Mouse (Mus musculus): ENCODE measurements around the gene Synpo2l. TPM values are rescaled to one million over a fixed set of nuclear protein-coding genes. Genes with fewer than 3 reads are reported as not detected.

The Synpo2l gene
- polyA plus RNA-seq, 1 experiment, result 0.07 TPM

DNA sequence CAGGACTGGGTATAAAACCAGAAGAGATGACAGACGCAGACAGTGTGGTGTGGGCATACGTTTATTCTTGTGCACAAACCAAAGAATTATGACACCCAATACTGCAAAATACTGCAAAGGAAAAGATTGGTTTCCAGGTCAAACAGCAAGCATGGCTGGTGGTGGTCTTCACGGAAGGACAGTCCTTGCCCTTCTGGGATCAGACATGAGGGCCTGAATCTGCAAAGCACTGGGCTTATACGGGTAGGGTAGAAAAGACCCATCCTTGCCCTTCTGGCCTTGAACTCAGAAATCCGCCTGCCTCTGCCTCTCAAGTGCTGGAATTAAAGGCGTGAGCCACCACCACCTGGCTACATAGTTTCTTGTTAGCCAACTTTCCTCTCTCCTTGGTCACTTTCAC is 9.3 kb downstream of the Synpo2l start:
- 90% methylated on average over 6 of the region's 6 CpGs for WGBS
- TF ChIP-seq POLR2A (IDR thresholded peaks at IDR 0.05; ENCODE audit: low read depth, low read length) (no peak), CTCF (IDR thresholded peaks at IDR 0.05; ENCODE audit: extremely low read depth, insufficient read depth, insufficient read length, insufficient replicate concordance) (no peak)
- no peak for DNase-seq (ENCODE audit: low read depth in 1 of 2, low spot score in 2 of 2)
- 0 out of 2 replicates have a peak, but pooled peaks cover 2% of the 10 kb centered on the region for H3K27me3 ChIP-seq (ENCODE audit: control insufficient read depth, insufficient read depth, low read length)
- H3K27ac ChIP-seq (ENCODE audit: insufficient read depth, low read length), result no peak overlapping the region
- no peak overlapping the region for H3K4me3 ChIP-seq (ENCODE audit: extremely low read depth, insufficient read depth, insufficient read length)
- H3K36me3 ChIP-seq (ENCODE audit: control insufficient read depth, insufficient read depth, low read length), result no peaks in the 10 kb centered on the region
- no peaks in the 10 kb centered on the region for H3K4me1 ChIP-seq (ENCODE audit: control insufficient read depth, insufficient read depth, insufficient read length)

DNA sequence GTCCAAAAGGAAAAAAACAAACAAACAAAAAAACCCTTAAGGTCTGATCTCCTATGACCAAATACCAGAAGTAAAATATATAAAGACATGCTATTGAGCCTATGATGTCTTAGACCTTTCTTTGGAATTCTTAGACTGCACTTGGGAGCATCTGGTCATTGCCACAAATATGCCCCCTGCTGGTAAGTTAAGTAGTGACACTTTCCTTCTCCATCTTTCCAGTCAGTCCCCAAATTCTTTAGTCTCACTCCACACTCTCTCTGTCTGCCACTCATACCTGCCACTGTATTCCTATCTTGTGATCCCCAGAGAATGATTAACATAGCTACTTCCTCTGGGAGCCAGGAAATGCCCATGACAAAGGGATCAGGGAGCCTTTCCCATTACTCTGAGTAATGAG is 9.8 kb downstream of the Synpo2l start:
- DNase-seq (ENCODE audit: low read depth in 1 of 2, low spot score in 2 of 2), result no peak
- TF ChIP-seq POLR2A (IDR thresholded peaks at IDR 0.05; ENCODE audit: low read depth, low read length) (no peak), CTCF (IDR thresholded peaks at IDR 0.05; ENCODE audit: extremely low read depth, insufficient read depth, insufficient read length, insufficient replicate concordance) (peak; percentile 8; the same call in 1 of the 2 replicates)
- Histone ChIP-seq H3K4me1 (ENCODE audit: control insufficient read depth, insufficient read depth, insufficient read length) (no peaks in the 10 kb centered on the region), H3K36me3 (ENCODE audit: control insufficient read depth, insufficient read depth, low read length) (no peaks in the 10 kb centered on the region), H3K4me3 (ENCODE audit: extremely low read depth, insufficient read depth, insufficient read length) (no peak overlapping the region), H3K27ac (ENCODE audit: insufficient read depth, low read length) (no peak overlapping the region), H3K27me3 (ENCODE audit: control insufficient read depth, insufficient read depth, low read length) (0 out of 2 replicates have a peak, but pooled peaks cover 2% of the 10 kb centered on the region)

DNA sequence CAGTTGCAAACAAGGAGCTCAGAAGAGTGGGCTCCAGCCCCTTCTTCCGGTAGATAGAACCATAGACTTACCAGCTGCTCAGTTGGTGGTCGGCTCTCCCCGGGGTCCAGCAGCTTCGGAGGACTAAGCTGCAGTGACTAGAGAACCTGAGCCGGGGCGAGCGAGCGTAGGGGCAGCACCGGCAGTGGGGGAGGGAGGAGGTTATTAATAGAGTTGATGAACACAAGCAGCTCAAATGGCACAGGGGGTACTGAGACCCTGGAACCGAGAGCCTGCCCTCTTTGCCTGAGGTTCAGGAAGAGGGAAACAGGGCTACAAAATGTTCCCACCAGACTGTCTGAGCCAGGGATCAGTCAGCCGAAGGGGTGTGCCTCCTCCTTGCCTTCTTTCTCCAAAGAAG is 11.8 kb downstream of the Synpo2l start, which contains the start of gene Myoz1:
Myoz1 (minus strand) TSS at position 180 of the 400 bp plus-strand sequence.
- WGBS, result 91% methylated on average over 11 of the region's 11 CpGs
- Histone ChIP-seq H3K4me3 (ENCODE audit: extremely low read depth, insufficient read depth, insufficient read length) (no peak within 1 kb of the TSS), H3K27me3 (ENCODE audit: control insufficient read depth, insufficient read depth, low read length) (no peaks in the 10 kb centered on the region), H3K4me1 (ENCODE audit: control insufficient read depth, insufficient read depth, insufficient read length) (no peaks in the 10 kb centered on the region), H3K27ac (ENCODE audit: insufficient read depth, low read length) (no peak within 1 kb of the TSS), H3K36me3 (ENCODE audit: control insufficient read depth, insufficient read depth, low read length) (no peaks in the 10 kb centered on the region)
- no peak for DNase-seq (ENCODE audit: low read depth in 1 of 2, low spot score in 2 of 2)
- TF ChIP-seq POLR2A (IDR thresholded peaks at IDR 0.05; ENCODE audit: low read depth, low read length) (no peak), CTCF (IDR thresholded peaks at IDR 0.05; ENCODE audit: extremely low read depth, insufficient read depth, insufficient read length, insufficient replicate concordance) (no peak)

DNA sequence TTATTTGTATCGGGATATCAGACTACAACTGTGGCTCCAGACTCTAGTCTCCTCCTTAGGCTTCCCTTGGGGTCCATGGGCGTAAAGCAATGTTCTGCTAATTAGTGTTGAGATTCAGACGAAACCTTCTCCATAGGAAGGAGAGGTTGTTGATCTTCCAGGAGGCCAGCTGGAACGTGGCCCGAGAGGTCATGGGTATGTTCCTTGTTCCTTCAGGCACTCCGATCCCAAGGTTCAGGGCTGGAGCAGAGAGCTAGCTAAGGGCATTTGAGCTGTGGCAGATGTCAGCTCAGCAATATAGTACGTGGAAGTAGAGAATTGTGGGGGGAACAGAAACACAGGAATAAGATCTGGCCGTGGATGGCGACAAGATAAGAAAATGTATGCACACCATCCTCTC is 12.4 kb downstream of the Synpo2l start:
- H3K27ac ChIP-seq (ENCODE audit: insufficient read depth, low read length), result no peak overlapping the region
- WGBS, result 87% methylated on average over 9 of the region's 9 CpGs

DNA sequence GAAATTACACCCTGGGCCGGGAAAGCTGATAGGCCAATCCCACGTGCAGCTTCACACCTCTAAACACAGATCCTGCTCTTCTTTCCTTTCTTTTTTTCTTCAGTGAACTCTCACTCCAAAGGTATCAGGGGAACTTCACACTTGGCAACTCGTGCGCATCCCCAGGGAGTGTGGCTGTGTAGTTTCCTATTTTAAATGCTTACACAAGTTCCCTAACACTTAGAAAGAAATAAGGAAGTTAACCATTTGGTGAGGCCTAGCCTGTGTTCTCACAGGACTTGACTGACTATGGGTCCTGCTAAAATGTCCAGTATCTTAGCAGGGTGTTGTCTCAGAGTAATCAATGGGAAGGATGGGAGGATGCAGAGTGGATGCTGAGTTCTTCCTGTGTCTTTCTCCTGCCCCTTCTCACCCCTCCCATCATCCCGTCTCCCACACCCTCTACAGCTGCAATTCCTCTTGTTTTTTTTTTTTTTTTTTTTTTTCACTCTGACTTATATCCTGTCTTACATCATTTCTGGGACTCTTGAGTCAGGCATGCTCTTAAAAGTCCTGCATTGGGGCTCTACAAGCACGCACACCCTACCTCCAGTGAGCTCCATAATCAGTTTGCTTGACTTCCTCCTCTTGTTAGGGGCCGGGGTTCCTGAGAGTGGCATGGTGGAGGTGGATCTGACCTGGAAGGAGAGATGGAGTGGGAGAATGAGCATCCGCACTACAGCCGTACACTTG is 13.3 kb downstream of the Synpo2l start:
- H3K27ac ChIP-seq (ENCODE audit: insufficient read depth, low read length), result no peak overlapping the region
- H3K4me3 ChIP-seq (ENCODE audit: extremely low read depth, insufficient read depth, insufficient read length), result no peak overlapping the region
- TF ChIP-seq POLR2A (IDR thresholded peaks at IDR 0.05; ENCODE audit: low read depth, low read length) (no peak), CTCF (IDR thresholded peaks at IDR 0.05; ENCODE audit: extremely low read depth, insufficient read depth, insufficient read length, insufficient replicate concordance) (no peak)
- no peaks in the 10 kb centered on the region for H3K36me3 ChIP-seq (ENCODE audit: control insufficient read depth, insufficient read depth, low read length)
- 76% methylated on average over 9 of the region's 9 CpGs for WGBS
- DNase-seq (ENCODE audit: low read depth in 1 of 2, low spot score in 2 of 2), result no peak
- no peaks in the 10 kb centered on the region for H3K27me3 ChIP-seq (ENCODE audit: control insufficient read depth, insufficient read depth, low read length)
- H3K4me1 ChIP-seq (ENCODE audit: control insufficient read depth, insufficient read depth, insufficient read length), result no peaks in the 10 kb centered on the region

More for the DNA sequence above, 12.4 kb downstream of the Synpo2l start:
- no peaks in the 10 kb centered on the region for H3K4me1 ChIP-seq (ENCODE audit: control insufficient read depth, insufficient read depth, insufficient read length)
- H3K36me3 ChIP-seq (ENCODE audit: control insufficient read depth, insufficient read depth, low read length), result no peaks in the 10 kb centered on the region
- TF ChIP-seq POLR2A (IDR thresholded peaks at IDR 0.05; ENCODE audit: low read depth, low read length) (no peak), CTCF (IDR thresholded peaks at IDR 0.05; ENCODE audit: extremely low read depth, insufficient read depth, insufficient read length, insufficient replicate concordance) (no peak)
- no peaks in the 10 kb centered on the region for H3K27me3 ChIP-seq (ENCODE audit: control insufficient read depth, insufficient read depth, low read length)
- H3K4me3 ChIP-seq (ENCODE audit: extremely low read depth, insufficient read depth, insufficient read length), result no peak overlapping the region
- no peak for DNase-seq (ENCODE audit: low read depth in 1 of 2, low spot score in 2 of 2)

GRCm38 (mm10) chr14:20651722-20652256 is 16.4 kb downstream of the Synpo2l start:
- H3K4me3 ChIP-seq (ENCODE audit: extremely low read depth, insufficient read depth, insufficient read length), result no peak overlapping the region
- WGBS, result 80% methylated on average over 4 of the region's 4 CpGs
- H3K27ac ChIP-seq (ENCODE audit: insufficient read depth, low read length), result no peak overlapping the region
- H3K4me1 ChIP-seq (ENCODE audit: control insufficient read depth, insufficient read depth, insufficient read length), result no peaks in the 10 kb centered on the region
- H3K36me3 ChIP-seq (ENCODE audit: control insufficient read depth, insufficient read depth, low read length), result no peaks in the 10 kb centered on the region
- H3K27me3 ChIP-seq (ENCODE audit: control insufficient read depth, insufficient read depth, low read length), result no peaks in the 10 kb centered on the region
- no peak for DNase-seq (ENCODE audit: low read depth in 1 of 2, low spot score in 2 of 2)
- TF ChIP-seq POLR2A (IDR thresholded peaks at IDR 0.05; ENCODE audit: low read depth, low read length) (no peak), CTCF (IDR thresholded peaks at IDR 0.05; ENCODE audit: extremely low read depth, insufficient read depth, insufficient read length, insufficient replicate concordance) (no peak)

DNA sequence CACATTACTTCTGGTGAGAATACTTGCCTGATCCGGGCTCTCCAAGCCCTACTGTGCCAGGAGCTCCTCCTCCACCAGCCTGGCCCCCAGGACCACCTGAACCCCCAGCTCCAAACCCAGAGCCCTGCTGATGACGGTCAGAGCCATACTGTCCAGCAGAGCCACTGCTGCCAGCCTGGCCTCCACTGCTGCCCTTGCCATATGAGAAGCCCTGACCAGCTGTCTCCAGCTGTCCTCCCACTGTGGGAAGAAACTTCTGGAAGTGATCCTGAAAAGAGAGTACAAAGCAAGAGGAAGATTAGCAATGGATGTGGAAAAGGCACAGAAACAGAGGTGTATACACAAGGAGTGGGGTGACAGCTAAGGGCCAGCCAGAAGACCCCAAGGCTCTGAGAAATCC is 17.2 kb downstream of the Synpo2l start:
- TF ChIP-seq CTCF (IDR thresholded peaks at IDR 0.05; ENCODE audit: extremely low read depth, insufficient read depth, insufficient read length, insufficient replicate concordance) (no peak), POLR2A (IDR thresholded peaks at IDR 0.05; ENCODE audit: low read depth, low read length) (no peak)
- no peaks in the 10 kb centered on the region for H3K27me3 ChIP-seq (ENCODE audit: control insufficient read depth, insufficient read depth, low read length)
- H3K36me3 ChIP-seq (ENCODE audit: control insufficient read depth, insufficient read depth, low read length), result no peaks in the 10 kb centered on the region
- DNase-seq (ENCODE audit: low read depth in 1 of 2, low spot score in 2 of 2), result no peak
- no peak overlapping the region for H3K27ac ChIP-seq (ENCODE audit: insufficient read depth, low read length)
- no peaks in the 10 kb centered on the region for H3K4me1 ChIP-seq (ENCODE audit: control insufficient read depth, insufficient read depth, insufficient read length)
- no peak overlapping the region for H3K4me3 ChIP-seq (ENCODE audit: extremely low read depth, insufficient read depth, insufficient read length)
- WGBS, result 96% methylated on average over 2 of the region's 2 CpGs

Measured in spleen, adult 2 months (tissue).